Mouse (Mus musculus): Measurements from ENCODE around the gene Adamts13. TPM values are rescaled to one million over a fixed set of nuclear protein-coding genes. Genes with fewer than 3 reads are reported as not detected.

Adamts13 gene
- total and polyA plus RNA-seq, 3 experiments = 19.7 to 130 TPM; not detected in 1

- H3K36me3 ChIP-seq (ENCODE audit: control insufficient read depth in 1 of 2, insufficient read depth in 2 of 2, low read length in 2 of 2) = peaks cover 0 to 9% of the 10 kb centered on the region in 2 experiments; a peak in 2 of 4 replicates
- peak overlapping the region in 1 of 2 experiments; percentile 44; a peak in 2 of 4 replicates for H3K4me3 ChIP-seq (ENCODE audit: control insufficient read depth in 1 of 2, insufficient read depth in 1 of 2, low read depth in 2 of 2, low read length in 2 of 2)
- no peaks in the 10 kb centered on the region for H3K79me2 ChIP-seq (ENCODE audit: control insufficient read depth, insufficient read depth, low read length, poor library complexity)
- no peak overlapping the region for H3K27ac ChIP-seq (ENCODE audit: control insufficient read depth, low read depth, low read length)
- H3K4me1 ChIP-seq (ENCODE audit: control insufficient read depth in 1 of 2, insufficient read depth in 2 of 2, low read length in 2 of 2) = peaks cover 4 to 20% of the 10 kb centered on the region in 2 experiments; a peak in 3 of 4 replicates
- DNase-seq (ENCODE audit: low read depth, low spot score) = peak; percentile 75
- TF ChIP-seq MYC (IDR thresholded peaks at IDR 0.05; ENCODE audit: low read depth, low read length) = no peak
- TF ChIP-seq CHD1 (IDR thresholded peaks at IDR 0.05; ENCODE audit: low read depth, low read length) = no peak
- no peak for TF ChIP-seq POLR2A (IDR thresholded peaks at IDR 0.05; ENCODE audit: control insufficient read depth in 1 of 2, insufficient read depth in 1 of 2, low read depth in 1 of 2, low read length in 2 of 2, poor library complexity in 1 of 2)
- no peak for TF ChIP-seq MAFK (IDR thresholded peaks at IDR 0.05; ENCODE audit: borderline replicate concordance, low read depth, low read length)
- TF ChIP-seq GABPA (IDR thresholded peaks at IDR 0.05; ENCODE audit: low read depth, low read length) = no peak
- no peak for TF ChIP-seq ZNF384 (IDR thresholded peaks at IDR 0.05; ENCODE audit: low read depth, low read length)
- no peak for TF ChIP-seq CTCF (IDR thresholded peaks at IDR 0.05 in 2 of 3, conservative IDR thresholded peaks at IDR 0.05 in 1 of 3; ENCODE audit: control insufficient read depth in 1 of 3, insufficient read depth in 1 of 3, low read depth in 2 of 3, low read length in 3 of 3, poor library complexity in 1 of 3, severe bottlenecking in 1 of 3)
- TF ChIP-seq ZC3H11A (IDR thresholded peaks at IDR 0.05; ENCODE audit: low read depth, low read length) = no peak
- no peak; the same call in 1 of the 2 replicates for TF ChIP-seq TBP (IDR thresholded peaks at IDR 0.05; ENCODE audit: low read depth, low read length)
- no peak for TF ChIP-seq UBTF (IDR thresholded peaks at IDR 0.05; ENCODE audit: borderline replicate concordance, insufficient read depth, low read depth, low read length)
- TF ChIP-seq SIN3A (IDR thresholded peaks at IDR 0.05; ENCODE audit: low read length) = peak; percentile 31; the same call in 1 of the 2 replicates
- TF ChIP-seq POLR2AphosphoS5 (IDR thresholded peaks at IDR 0.05; ENCODE audit: borderline replicate concordance, low read depth, low read length) = no peak
- 0 out of 2 replicates have a peak, but pooled peaks have one; percentile 25 for TF ChIP-seq TCF12 (IDR thresholded peaks at IDR 0.05; ENCODE audit: low read depth, low read length)
- TF ChIP-seq NELFE (IDR thresholded peaks at IDR 0.05; ENCODE audit: low read depth, low read length) = no peak
- TF ChIP-seq ELF1 (IDR thresholded peaks at IDR 0.05; ENCODE audit: low read depth, low read length) = no peak
- TF ChIP-seq MAZ (IDR thresholded peaks at IDR 0.05; ENCODE audit: low read depth, low read length) = no peak
- TF ChIP-seq RCOR1 (IDR thresholded peaks at IDR 0.05; ENCODE audit: low read depth, low read length) = 0 out of 2 replicates have a peak, but pooled peaks have one; percentile 32
- TF ChIP-seq E2F4 (IDR thresholded peaks at IDR 0.05; ENCODE audit: borderline replicate concordance, low read depth, low read length) = no peak
- no peak for TF ChIP-seq CHD2 (IDR thresholded peaks at IDR 0.05; ENCODE audit: low read length)
- TF ChIP-seq TAL1 (IDR thresholded peaks at IDR 0.05; ENCODE audit: low read length) = peak; percentile 72
- TF ChIP-seq KAT2A (conservative IDR thresholded peaks at IDR 0.05; ENCODE audit: low read depth, low read length) = no peak
- no peak for TF ChIP-seq USF2 (IDR thresholded peaks at IDR 0.05; ENCODE audit: borderline replicate concordance in 1 of 2, insufficient read depth in 1 of 2, low read depth in 1 of 2, low read length in 2 of 2)
- no peak for TF ChIP-seq RAD21 (IDR thresholded peaks at IDR 0.05; ENCODE audit: low read depth, low read length)
- TF ChIP-seq MAX (IDR thresholded peaks at IDR 0.05; ENCODE audit: low read length) = no peak
- no peak for TF ChIP-seq SMC3 (IDR thresholded peaks at IDR 0.05; ENCODE audit: low read depth, low read length)
- no peak for TF ChIP-seq ETS1 (IDR thresholded peaks at IDR 0.05; ENCODE audit: low read depth, low read length)
- peak; percentile 35 to 46; a peak in 3 of 4 replicates for TF ChIP-seq EP300 (IDR thresholded peaks at IDR 0.05; ENCODE audit: low read depth in 1 of 2, low read length in 2 of 2)
- TF ChIP-seq MXI1 (IDR thresholded peaks at IDR 0.05; ENCODE audit: low read depth, low read length) = peak; percentile 41; the same call in 1 of the 2 replicates
- no peak for TF ChIP-seq USF1 (IDR thresholded peaks at IDR 0.05; ENCODE audit: low read depth, low read length)
- TF ChIP-seq NRF1 (IDR thresholded peaks at IDR 0.05; ENCODE audit: insufficient read depth, low read depth, low read length, poor library complexity, severe bottlenecking) = no peak
- TF ChIP-seq MEF2A (IDR thresholded peaks at IDR 0.05; ENCODE audit: extremely low read depth, insufficient replicate concordance, low read depth, low read length, poor library complexity, severe bottlenecking) = no peak
- TF ChIP-seq GATA1 (IDR thresholded peaks at IDR 0.05; ENCODE audit: low read depth, low read length) = peak; percentile 7; the same call in 1 of the 2 replicates
- no peak for TF ChIP-seq MYB (IDR thresholded peaks at IDR 0.05; ENCODE audit: low read depth, low read length)
- TF ChIP-seq ZKSCAN1 (IDR thresholded peaks at IDR 0.05; ENCODE audit: low read depth, low read length) = no peak
- no peak for TF ChIP-seq POLR2AphosphoS2 (IDR thresholded peaks at IDR 0.05; ENCODE audit: low read length)
- no peaks in the 10 kb centered on the region for H3K27me3 ChIP-seq (ENCODE audit: control insufficient read depth in 1 of 2, insufficient read depth in 2 of 2, low read length in 2 of 2)
- no peaks in the 10 kb centered on the region for H3K9me3 ChIP-seq (replicated peaks; ENCODE audit: insufficient read depth, low read length)
- H3K9ac ChIP-seq (ENCODE audit: control insufficient read depth, low read depth, low read length, poor library complexity, severe bottlenecking) = no peak overlapping the region
Measured at GRCm38 (mm10) chr2:27026857-27027617, 53.8 kb downstream of the Adamts13 start.
